9 mouse cellular contexts compared by ENCODE assay signal in the genomic region with DNA sequence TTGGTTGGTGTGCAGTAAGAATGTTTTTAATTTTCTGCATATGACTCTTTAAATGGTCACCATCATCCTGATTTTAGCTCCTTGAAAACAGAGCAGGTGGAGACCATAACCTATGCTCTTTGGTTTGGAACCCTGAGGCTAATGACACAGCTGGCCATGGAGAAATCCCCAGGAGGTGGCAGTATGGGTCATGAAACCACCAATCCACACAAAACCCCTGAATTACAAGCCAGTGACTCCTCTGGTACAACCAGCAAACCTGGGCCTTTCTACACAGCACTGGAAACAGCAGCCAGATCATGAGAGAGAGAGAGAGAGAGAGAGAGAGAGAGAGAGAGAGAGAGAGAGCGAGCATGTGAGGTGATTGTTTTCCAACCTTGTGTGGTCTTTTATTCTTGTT. TPM values are rescaled to one million over a fixed set of nuclear protein-coding genes. Genes with fewer than 3 reads are reported as not detected.
DNase-seq lines count a peak whose midpoint lies in the region; ATAC-seq lines count a peak whose summit lies in the region.
"Had no signal": no experiment of that assay in that cellular context is flagged by ENCODE, and none has a peak within 500 bp of the region (broad histone marks: within the 10 kb centered on the region; RNA-seq: fewer than 3 reads in every experiment).

No protein-coding gene starts in this region.

- no peaks in the 10 kb centered on the region for H3K9me3 ChIP-seq in forebrain, embryonic 14.5 days (replicated peaks; ENCODE audit: control insufficient read depth, low read length)
- H3K9me3 ChIP-seq in forebrain, embryonic 15.5 days = no peaks in the 10 kb centered on the region
- no peaks in the 10 kb centered on the region for H3K9me3 ChIP-seq in stomach, embryonic 15.5 days
- H3K9me3 ChIP-seq: G1E had no signal

- H3K9ac ChIP-seq in forebrain, embryonic 14.5 days (ENCODE audit: low read length) = no peak overlapping the region
- H3K9ac ChIP-seq in forebrain, embryonic 15.5 days (replicated peaks) = no peak overlapping the region
- no peak overlapping the region for H3K9ac ChIP-seq in stomach, embryonic 15.5 days

- no peaks in the 10 kb centered on the region for H3K36me3 ChIP-seq in forebrain, embryonic 14.5 days (ENCODE audit: control insufficient read depth, insufficient read depth, low read length)
- H3K36me3 ChIP-seq in forebrain, embryonic 15.5 days = no peaks in the 10 kb centered on the region
- H3K36me3 ChIP-seq in stomach, embryonic 15.5 days = no peaks in the 10 kb centered on the region
- H3K36me3 ChIP-seq: G1E had no signal

- H3K4me2 ChIP-seq in forebrain, embryonic 14.5 days (ENCODE audit: low read length) = no peak overlapping the region
- no peak overlapping the region for H3K4me2 ChIP-seq in forebrain, embryonic 15.5 days (replicated peaks)
- no peak overlapping the region for H3K4me2 ChIP-seq in stomach, embryonic 15.5 days

- WGBS in forebrain, embryonic 14.5 days = 67% methylated on average over 1 of the region's 1 CpGs
- WGBS in forebrain, embryonic 15.5 days = 67% methylated on average over 1 of the region's 1 CpGs
- 67% methylated on average over 1 of the region's 1 CpGs for WGBS in stomach, embryonic 15.5 days

- ATAC-seq in forebrain, embryonic 14.5 days = no peak
- no peak for ATAC-seq in forebrain, embryonic 15.5 days (replicated peaks)
- ATAC-seq in stomach, embryonic 15.5 days (ENCODE audit: insufficient read depth, low FRiP score, low read depth) = 0 out of 2 replicates have a peak, but pooled peaks have one; percentile 20

- H3K4me3 ChIP-seq in forebrain, embryonic 14.5 days (ENCODE audit: low read depth, low read length) = no peak overlapping the region
- no peak overlapping the region for H3K4me3 ChIP-seq in forebrain, embryonic 15.5 days
- H3K4me3 ChIP-seq in stomach, embryonic 15.5 days (replicated peaks) = no peak overlapping the region

- H3K27ac ChIP-seq in forebrain, embryonic 14.5 days (ENCODE audit: low read depth, low read length) = no peak overlapping the region
- H3K27ac ChIP-seq in forebrain, embryonic 15.5 days (replicated peaks) = no peak overlapping the region
- H3K27ac ChIP-seq in stomach, embryonic 15.5 days = no peak overlapping the region

- peak; percentile 52 for DNase-seq in forebrain, embryonic 14.5 days (ENCODE audit: low spot score)
- DNase-seq in CD4-positive helper T cell, adult 2 months (ENCODE audit: low read depth, low spot score) = peak; percentile 6
- DNase-seq in c-Kit-positive CD71-negative TER-119-negative erythroid progenitor cells, embryonic 14.5 days (ENCODE audit: low read depth) = peak; percentile 34
- DNase-seq in gastrocnemius, postnatal 14 days = peak; percentile 42
- DNase-seq in kidney, postnatal 25 days = peak; percentile 70 to 82
- peak; percentile 80 for DNase-seq in lung, postnatal 10 days

- intact Hi-C loops in gastrocnemius, postnatal 14 days (cut with DNase I; ENCODE audit: low total_unique reads) = loop anchor here (10.0 kb wide), 1 partner anchor 118 kb away; no protein-coding TSS in a partner anchor

- no peaks in the 10 kb centered on the region for H3K27me3 ChIP-seq in forebrain, embryonic 14.5 days (replicated peaks; ENCODE audit: control insufficient read depth, insufficient read depth, low read length)
- H3K27me3 ChIP-seq in forebrain, embryonic 15.5 days = no peaks in the 10 kb centered on the region
- no peaks in the 10 kb centered on the region for H3K27me3 ChIP-seq in stomach, embryonic 15.5 days (replicated peaks)

- H3K4me1 ChIP-seq in forebrain, embryonic 14.5 days (ENCODE audit: control insufficient read depth, insufficient read depth, low read length) = no peaks in the 10 kb centered on the region
- H3K4me1 ChIP-seq in forebrain, embryonic 15.5 days = no peaks in the 10 kb centered on the region
- H3K4me1 ChIP-seq in stomach, embryonic 15.5 days = no peaks in the 10 kb centered on the region

RNA-seq across cellular contexts. Expression of a gene that starts 38.2 kb away (rescaled TPM):
- 23.5 and 28.0 TPM in 2 replicates for polyA plus RNA-seq in forebrain, embryonic 14.5 days (2014; fragmentation: Nextera tagmentation; extraction: Ambion mirVana)
- polyA plus RNA-seq in forebrain, embryonic 15.5 days (2015; fragmentation: Nextera tagmentation; extraction: Ambion mirVana) = 25.5 and 30.9 TPM in 2 replicates
- 10 to 100 TPM; 54.1 to 54.3 TPM for total RNA-seq in gastrocnemius, postnatal 14 days (2021)
- polyA plus RNA-seq in stomach, embryonic 15.5 days (2015; fragmentation: Nextera tagmentation; extraction: Ambion mirVana) = 104 and 114 TPM in 2 replicates

RNA-seq across cellular contexts. Expression of a gene that starts 38.4 kb away (rescaled TPM):
- not detected in 2 replicates for polyA plus RNA-seq in forebrain, embryonic 14.5 days (2014; fragmentation: Nextera tagmentation; extraction: Ambion mirVana)
- 0.37 TPM in 1 of 2 replicates, not detected in the other for polyA plus RNA-seq in forebrain, embryonic 15.5 days (2015; fragmentation: Nextera tagmentation; extraction: Ambion mirVana)
- total RNA-seq in gastrocnemius, postnatal 14 days (2021) = not detected
- 2.3 and 2.9 TPM in 2 replicates for polyA plus RNA-seq in stomach, embryonic 15.5 days (2015; fragmentation: Nextera tagmentation; extraction: Ambion mirVana)
- total RNA-seq: G1E had no signal
- polyA plus RNA-seq: G1E had no signal

Comparison
In these comparisons a context has a peak if more than half of its experiments do, and no peak if none do; other contexts are left out.
1. DNase-seq: peak in every context shown above with its lines; median percentile 80 in lung, postnatal 10 days; 76 in kidney, postnatal 25 days; 52 in forebrain, embryonic 14.5 days; 42 in gastrocnemius, postnatal 14 days; 34 in c-Kit-positive CD71-negative TER-119-negative erythroid progenitor cells, embryonic 14.5 days; 6 in CD4-positive helper T cell, adult 2 months.